8 mouse cellular contexts compared by ENCODE assay signal in genomic region chr8:92354536-92355482, GRCm38 (mm10). TPM values are rescaled to one million over a fixed set of nuclear protein-coding genes. Genes with fewer than 3 reads are reported as not detected.
DNase-seq lines count a peak whose midpoint lies in the region; ATAC-seq lines count a peak whose summit lies in the region.

No protein-coding gene starts in this region.

- peak overlapping the region; percentile 83 for H3K4me2 ChIP-seq in forebrain, embryonic 14.5 days (ENCODE audit: low read length)
- H3K4me2 ChIP-seq in limb, embryonic 15.5 days, result peak overlapping the region; percentile 81

- no peak overlapping the region for H3K27ac ChIP-seq in forebrain, embryonic 14.5 days (ENCODE audit: low read depth, low read length)
- H3K27ac ChIP-seq in limb, embryonic 15.5 days, result 0 out of 2 replicates have a peak overlapping the region, but pooled peaks have one; percentile 54

- peak overlapping the region; percentile 61; the same call in 1 of the 2 replicates for H3K9ac ChIP-seq in forebrain, embryonic 14.5 days (ENCODE audit: low read length)
- peak overlapping the region; percentile 50; the same call in 1 of the 2 replicates for H3K9ac ChIP-seq in limb, embryonic 15.5 days

- no peaks in the 10 kb centered on the region for H3K9me3 ChIP-seq in forebrain, embryonic 14.5 days (replicated peaks; ENCODE audit: control insufficient read depth, low read length)
- no peaks in the 10 kb centered on the region for H3K9me3 ChIP-seq in limb, embryonic 15.5 days

- peak overlapping the region; percentile 56 for H3K4me3 ChIP-seq in forebrain, embryonic 14.5 days (ENCODE audit: low read depth, low read length)
- H3K4me3 ChIP-seq in limb, embryonic 15.5 days, result peak overlapping the region; percentile 78

- DNase-seq in cerebellum, adult 8-10 months, result peak; percentile 18
- no peak for DNase-seq in cerebellum, postnatal 4 days (ENCODE audit: low spot score in 2 of 2)
- DNase-seq in MEL-GATA-1-ER (ENCODE audit: extremely low read depth, low read depth), result peak; percentile 34
- peak; percentile 69 for DNase-seq in forebrain, embryonic 14.5 days (ENCODE audit: low spot score)
- peak; percentile 36 for DNase-seq in neural tube, embryonic 10.5 days (ENCODE audit: extremely low spot score, low spot score)
- no peak for DNase-seq in ovary, adult 18-20 months (ENCODE audit: low spot score)
- no peak for DNase-seq in adrenal gland, postnatal 36 days

- ATAC-seq in forebrain, embryonic 14.5 days, result no peak
- ATAC-seq in limb, embryonic 15.5 days (ENCODE audit: insufficient number of reproducible peaks, low FRiP score, low TSS enrichment, low read depth), result no peak

- peaks cover 73% of the 10 kb centered on the region for H3K27me3 ChIP-seq in forebrain, embryonic 14.5 days (replicated peaks; ENCODE audit: control insufficient read depth, insufficient read depth, low read length)
- peaks cover 66% of the 10 kb centered on the region for H3K27me3 ChIP-seq in limb, embryonic 15.5 days

- H3K36me3 ChIP-seq in forebrain, embryonic 14.5 days (ENCODE audit: control insufficient read depth, insufficient read depth, low read length), result no peaks in the 10 kb centered on the region
- H3K36me3 ChIP-seq in limb, embryonic 15.5 days, result no peaks in the 10 kb centered on the region

- WGBS in forebrain, embryonic 14.5 days, result 6% methylated on average over 22 of the region's 22 CpGs
- WGBS in limb, embryonic 15.5 days, result 3% methylated on average over 22 of the region's 22 CpGs

- H3K4me1 ChIP-seq in forebrain, embryonic 14.5 days (ENCODE audit: control insufficient read depth, insufficient read depth, low read length), result peaks cover 15% of the 10 kb centered on the region
- peaks cover 31% of the 10 kb centered on the region for H3K4me1 ChIP-seq in limb, embryonic 15.5 days

RNA-seq across cellular contexts. Expression of gene Irx5, which starts 2.6 kb away (rescaled TPM):
- polyA plus RNA-seq in forebrain, embryonic 14.5 days (2014; fragmentation: Nextera tagmentation; extraction: Ambion mirVana), result 1.3 and 2.0 TPM in 2 replicates
- 23.6 and 29.9 TPM in 2 replicates for polyA plus RNA-seq in limb, embryonic 15.5 days (2015; fragmentation: Nextera tagmentation; extraction: Ambion mirVana)
- 1 to 10 TPM; 2.0 to 2.1 TPM for total RNA-seq in adrenal gland, postnatal 36 days (2021)

Comparison
In these comparisons a context has a peak if more than half of its experiments do, and no peak if none do; other contexts are left out.
1. DNase-seq: peak in cerebellum, adult 8-10 months (single experiment), MEL-GATA-1-ER (single experiment), forebrain, embryonic 14.5 days (single experiment) and neural tube, embryonic 10.5 days (single experiment); none in cerebellum, postnatal 4 days (0 of 2), ovary, adult 18-20 months (single experiment) and adrenal gland, postnatal 36 days (0 of 2).